Mouse (Mus musculus) CH12.LX (cell line): ENCODE data around the gene Artn. TPM values are rescaled to one million over a fixed set of nuclear protein-coding genes. Genes with fewer than 3 reads are reported as not detected.

Source experiments
- DNase-seq: peaks from one replicate; pipeline ENCODE4 v3.0.0-alpha.2; 2013; ENCODE audit errors: extremely low read depth
- H3K27ac ChIP-seq: 2 replicates; pipeline ENCODE4 v1.5.1; 2012; ENCODE audit warnings: low read depth, mild to moderate bottlenecking, control low read depth, moderate library complexity; ENCODE audit not compliant: insufficient read depth
- H3K27me3 ChIP-seq: replicated peaks from 2 replicates; pipeline ENCODE3; 2012; ENCODE audit warnings: inconsistent platforms
- H3K36me3 ChIP-seq, 2 experiments: replicated peaks in 1 of 2; 2 replicates each; pipeline versions ENCODE3 to v1.6.1; 2012; ENCODE audit warnings: inconsistent platforms in 1 of 2, low read length in 1 of 2, mild to moderate bottlenecking in 1 of 2, mixed read lengths in 1 of 2, moderate library complexity in 1 of 2; ENCODE audit not compliant: control insufficient read depth in 1 of 2, insufficient read depth in 1 of 2
- H3K4me1 ChIP-seq, 2 experiments: 2 replicates each; pipeline ENCODE4 v1.6.1; 2012; ENCODE audit warnings: inconsistent platforms in 1 of 2, moderate library complexity in 1 of 2; ENCODE audit not compliant: insufficient read depth in 2 of 2, control insufficient read depth in 1 of 2
- H3K4me2 ChIP-seq: 2 replicates; pipeline ENCODE4 v1.6.1; 2012; ENCODE audit warnings: low read depth, mild to moderate bottlenecking, control low read depth; ENCODE audit not compliant: poor library complexity, insufficient read depth, severe bottlenecking
- H3K4me3 ChIP-seq, 3 experiments: fragments of 150-350 bp in 1 of 3; sonication (generic) in 1 of 3; replicated peaks in 1 of 3; 2 replicates each; pipeline versions ENCODE3 to v1.5.1; 2011 to 2012; ENCODE audit warnings: low read depth in 2 of 3, low read length in 2 of 3, mild to moderate bottlenecking in 2 of 3, moderate library complexity in 2 of 3, control low read depth in 1 of 3, improper control_type of control experiment in 1 of 3, inconsistent platforms in 1 of 3, mixed read lengths in 1 of 3; ENCODE audit not compliant: poor library complexity in 1 of 3
- H3K79me2 ChIP-seq: replicated peaks from 2 replicates; pipeline ENCODE4 v1.6.1; 2012; ENCODE audit warnings: mild to moderate bottlenecking, moderate library complexity; ENCODE audit not compliant: control insufficient read depth, poor library complexity, insufficient read depth, severe bottlenecking; ENCODE audit errors: extremely low read depth
- H3K9ac ChIP-seq: 2 replicates; pipeline ENCODE4 v1.6.1; 2012; ENCODE audit warnings: low read depth, mild to moderate bottlenecking, control low read depth, moderate library complexity; ENCODE audit not compliant: insufficient read depth
- H3K9me3 ChIP-seq: replicated peaks from 2 replicates; pipeline ENCODE3; 2012; ENCODE audit warnings: low read length, inconsistent platforms, mixed read lengths
- BHLHE40 ChIP-seq: IDR thresholded peaks from 2 replicates; pipeline ENCODE4 v1.6.1; 2011; ENCODE audit warnings: mild to moderate bottlenecking, low read depth, low read length, improper control_type of control experiment
- E2F4 ChIP-seq: IDR thresholded peaks from 2 replicates; pipeline ENCODE4 v1.6.1; 2011; ENCODE audit warnings: low read depth, low read length, improper control_type of control experiment; ENCODE audit not compliant: insufficient replicate concordance
- EP300 ChIP-seq: IDR thresholded peaks from 2 replicates; pipeline ENCODE4 v1.6.1; 2011; ENCODE audit warnings: low read length, improper control_type of control experiment
- GABPA ChIP-seq: IDR thresholded peaks from 2 replicates; pipeline ENCODE4 v1.6.1; 2012; ENCODE audit warnings: low read depth, low read length, improper control_type of control experiment, inconsistent platforms; ENCODE audit not compliant: insufficient replicate concordance
- HCFC1 ChIP-seq: IDR thresholded peaks from 2 replicates; pipeline ENCODE4 v1.6.1; 2012; ENCODE audit warnings: low read depth, mild to moderate bottlenecking, inconsistent platforms, low read length, improper control_type of control experiment
- KAT2A ChIP-seq: IDR thresholded peaks from 2 replicates; pipeline ENCODE4 v1.6.1; 2012; ENCODE audit warnings: low read length, improper control_type of control experiment, inconsistent platforms; ENCODE audit not compliant: insufficient replicate concordance
- MAFK ChIP-seq: IDR thresholded peaks from 2 replicates; pipeline ENCODE4 v1.6.1; 2011; ENCODE audit warnings: low read length, improper control_type of control experiment; ENCODE audit not compliant: insufficient replicate concordance
- MAZ ChIP-seq: IDR thresholded peaks from 2 replicates; pipeline ENCODE4 v1.6.1; 2012; ENCODE audit warnings: low read depth, mild to moderate bottlenecking, inconsistent platforms, low read length, improper control_type of control experiment, moderate library complexity
- MEF2A ChIP-seq: IDR thresholded peaks from 2 replicates; pipeline ENCODE4 v1.6.1; 2014; ENCODE audit warnings: low read depth, mild to moderate bottlenecking, inconsistent platforms, low read length, improper control_type of control experiment, borderline replicate concordance
- MXI1 ChIP-seq: IDR thresholded peaks from 2 replicates; pipeline ENCODE4 v1.6.1; 2011; ENCODE audit warnings: mild to moderate bottlenecking, low read depth, low read length, improper control_type of control experiment
- NRF1 ChIP-seq: IDR thresholded peaks from 2 replicates; pipeline ENCODE4 v1.6.1; 2014; ENCODE audit warnings: low read depth, mild to moderate bottlenecking, inconsistent platforms, low read length, improper control_type of control experiment, moderate library complexity
- PAX5 ChIP-seq: IDR thresholded peaks from 2 replicates; pipeline ENCODE4 v1.6.1; 2012; ENCODE audit warnings: low read length, inconsistent platforms, mixed read lengths
- POLR2AphosphoS2 ChIP-seq: IDR thresholded peaks from 2 replicates; pipeline ENCODE4 v1.6.1; 2011; ENCODE audit warnings: low read depth, low read length, improper control_type of control experiment
- SMC3 ChIP-seq: IDR thresholded peaks from 2 replicates; pipeline ENCODE4 v1.6.1; 2011; ENCODE audit warnings: low read depth, low read length, improper control_type of control experiment
- TCF12 ChIP-seq: IDR thresholded peaks from 2 replicates; pipeline ENCODE4 v1.6.1; 2014; ENCODE audit warnings: low read depth, mild to moderate bottlenecking, inconsistent platforms, low read length, improper control_type of control experiment
- USF1 ChIP-seq: IDR thresholded peaks from 2 replicates; pipeline ENCODE4 v1.6.1; 2014; ENCODE audit warnings: low read depth, mild to moderate bottlenecking, inconsistent platforms, low read length, improper control_type of control experiment
- USF2 ChIP-seq: conservative IDR thresholded peaks from 2 replicates; pipeline ENCODE4 v1.6.1; 2011; ENCODE audit warnings: low read depth, low read length, improper control_type of control experiment
- ZKSCAN1 ChIP-seq: IDR thresholded peaks from 2 replicates; pipeline ENCODE4 v1.6.1; 2012; ENCODE audit warnings: low read depth, inconsistent platforms, low read length, improper control_type of control experiment, borderline replicate concordance
- ZNF384 ChIP-seq: IDR thresholded peaks from 2 replicates; pipeline ENCODE4 v1.6.1; 2012; ENCODE audit warnings: low read depth, low read length, improper control_type of control experiment, inconsistent platforms
- dilution Hi-C: fragments of 300-500 bp; cut with MboI; formaldehyde crosslinking; loops from 2 replicates; pipeline ENCODE4 v1.14.3; 2020; ENCODE audit warnings: low sequenced_read_pairs; ENCODE audit not compliant: extremely low pct_unique_long_range_greater_than_20kb, extremely low pct_ligation_motif_present
- in situ Hi-C: fragments of 300-500 bp; cut with MboI; formaldehyde crosslinking; loops from 3 replicates; pipeline ENCODE4 v1.14.3; 2019; ENCODE audit warnings: low sequenced_read_pairs, low pct_ligation_motif_present, low pct_unique_long_range_greater_than_20kb, mixed read lengths
- polyA plus RNA-seq: library from polyadenylated mRNA; unstranded; fragments of >175 nt; gene quantifications from 2 replicates; pipeline ENCODE4 v1.2.1, GENCODE M21; 2012; ENCODE audit warnings: low read depth; ENCODE audit not compliant: insufficient read length
- total RNA-seq, 2 experiments: library from RNA; depleted of rRNA; stranded (reverse); fragments of 300-350 nt in 1 of 2; fragments of >200 nt in 1 of 2; gene quantifications; 2 replicates each; pipeline ENCODE4 v1.2.3; 2012 to 2014

Artn gene
- total and polyA plus RNA-seq, 3 experiments = not detected

DNA sequence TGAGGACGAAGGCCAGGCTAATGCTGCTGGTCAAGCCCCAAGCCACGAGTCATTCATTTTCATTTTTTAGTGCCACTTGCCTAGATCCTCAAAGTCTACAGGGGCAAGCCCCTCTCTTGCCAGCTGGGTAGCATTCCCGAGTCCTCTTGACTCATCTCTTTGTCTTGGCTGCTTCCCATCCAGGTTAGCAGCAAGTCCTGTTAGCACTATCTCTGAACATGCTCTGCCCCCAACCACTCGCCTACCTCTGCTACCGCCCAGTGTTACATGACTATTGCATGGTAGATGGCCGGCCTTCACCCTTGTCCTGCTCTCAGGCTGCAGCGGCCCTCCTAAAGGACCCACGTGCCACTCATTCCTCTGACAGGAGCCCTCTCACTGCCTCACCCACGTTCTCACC, 48.7 kb upstream of the Artn start:
- peaks cover 29 to 49% of the 10 kb centered on the region in 2 experiments for H3K4me1 ChIP-seq

DNA sequence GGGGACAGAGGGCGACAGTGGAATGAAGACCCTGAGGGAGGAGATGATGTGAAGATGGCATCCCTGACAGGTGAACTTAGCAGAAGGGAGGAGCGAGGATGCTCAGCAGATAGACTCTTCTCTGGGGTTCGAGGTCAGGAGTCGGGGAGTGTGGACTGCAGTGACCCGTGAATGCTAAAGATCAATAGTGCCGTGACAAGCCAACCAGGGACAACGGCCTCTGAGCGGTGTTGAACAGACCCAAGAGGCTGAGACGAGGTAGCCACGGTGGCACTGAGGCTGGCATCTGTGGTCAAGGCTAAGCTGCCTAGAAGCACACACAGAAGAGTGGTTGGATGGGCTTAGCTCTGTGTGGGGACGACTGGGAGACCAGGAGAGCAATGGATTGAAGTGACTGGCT, 48.3 kb upstream of the Artn start:
- DNase-seq = no peak
- no peak overlapping the region for H3K4me3 ChIP-seq
- dilution Hi-C loops = no loop called here
- in situ Hi-C loops = no loop called here
- no peaks in the 10 kb centered on the region for H3K79me2 ChIP-seq
- H3K4me1 ChIP-seq = peaks cover 29 to 50% of the 10 kb centered on the region in 2 experiments
- H3K9ac ChIP-seq = no peak overlapping the region
- no peaks in the 10 kb centered on the region for H3K9me3 ChIP-seq
- H3K4me2 ChIP-seq = no peak overlapping the region
- TF ChIP-seq MAFK (no peak), SMC3 (no peak), KAT2A (no peak), GABPA (no peak), EP300 (no peak), USF1 (no peak), MXI1 (no peak), PAX5 (no peak), MAZ (no peak), POLR2AphosphoS2 (no peak), BHLHE40 (no peak), ZNF384 (no peak), ZKSCAN1 (no peak), USF2 (no peak), NRF1 (no peak)
- TF ChIP-seq, all 38 proteins: peak for 0
- no peak overlapping the region for H3K27ac ChIP-seq
- peaks cover 0 to 2% of the 10 kb centered on the region in 2 experiments for H3K36me3 ChIP-seq
- H3K27me3 ChIP-seq = no peaks in the 10 kb centered on the region

More for the DNA sequence above, 48.7 kb upstream of the Artn start:
- H3K27ac ChIP-seq = no peak overlapping the region
- no peak overlapping the region for H3K4me3 ChIP-seq
- DNase-seq = no peak
- TF ChIP-seq NRF1 = no peak
- no peak for TF ChIP-seq USF2
- no peak for TF ChIP-seq HCFC1
- no peak for TF ChIP-seq POLR2AphosphoS2
- no peak for TF ChIP-seq GABPA
- TF ChIP-seq MEF2A = no peak
- TF ChIP-seq E2F4 = no peak
- TF ChIP-seq TCF12 = no peak
- no peak for TF ChIP-seq ZKSCAN1
- dilution Hi-C loops = no loop called here
- in situ Hi-C loops = no loop called here
- H3K36me3 ChIP-seq = peaks cover 0 to 2% of the 10 kb centered on the region in 2 experiments
- H3K27me3 ChIP-seq = no peaks in the 10 kb centered on the region
- H3K9ac ChIP-seq = no peak overlapping the region
- no peaks in the 10 kb centered on the region for H3K9me3 ChIP-seq
- no peaks in the 10 kb centered on the region for H3K79me2 ChIP-seq
- H3K4me2 ChIP-seq = no peak overlapping the region
